Mouse (Mus musculus) WW6 (cell line): ENCODE measurements at regions not wholly inside any gene's neighbourhood (a gene's known extent, or its start where the extent isn't known, plus 50 kb on each side); places are given as distances from the start of the nearest gene placed in this dataset.

Experiments
- DNase-seq: peaks from one replicate; pipeline ENCODE4 v3.0.0-alpha.2; 2013; ENCODE audit warnings: low read depth, low spot score

DNA sequence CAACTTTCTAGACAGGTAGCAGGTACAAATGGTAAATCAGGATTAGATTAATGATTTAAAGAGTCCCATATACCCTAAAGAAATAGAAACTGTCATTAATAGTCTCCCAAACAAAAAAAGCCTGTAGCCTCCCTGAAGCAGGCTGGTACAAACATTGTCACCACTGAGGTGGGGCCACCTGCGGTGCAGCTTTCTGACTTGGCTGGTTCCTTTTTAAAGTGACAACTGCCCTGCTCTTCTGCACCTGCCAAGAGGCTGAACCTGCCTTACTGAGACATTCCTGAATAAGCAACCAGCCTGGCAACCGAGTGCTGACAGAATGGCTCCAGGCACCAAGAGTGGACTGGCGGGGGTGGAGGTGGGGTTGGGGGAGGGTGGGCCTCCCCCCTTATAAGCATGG lies 687.0 kb upstream of the Vrk2 start:
- DNase-seq: no peak

DNA sequence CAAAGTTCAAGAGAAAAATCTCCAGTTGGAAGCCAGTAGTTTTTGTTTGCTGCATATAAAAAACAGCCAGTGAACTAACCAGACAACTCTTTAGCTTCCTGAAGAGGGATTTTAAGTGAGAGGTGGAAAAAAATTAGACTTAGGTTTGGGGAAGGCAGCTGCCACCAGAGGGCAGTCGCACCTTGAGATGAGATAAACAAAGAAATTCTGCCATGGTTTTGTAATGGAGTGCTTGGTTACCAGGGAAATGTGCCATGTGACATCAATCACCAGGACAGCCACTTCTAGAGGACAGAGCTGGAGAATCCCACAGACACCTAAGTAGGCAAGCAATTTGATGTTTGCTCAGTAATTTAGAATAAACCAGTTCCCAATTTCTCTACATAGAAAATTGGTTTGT lies 670.5 kb upstream of the Vrk2 start:
- DNase-seq: peak; percentile 50

DNA sequence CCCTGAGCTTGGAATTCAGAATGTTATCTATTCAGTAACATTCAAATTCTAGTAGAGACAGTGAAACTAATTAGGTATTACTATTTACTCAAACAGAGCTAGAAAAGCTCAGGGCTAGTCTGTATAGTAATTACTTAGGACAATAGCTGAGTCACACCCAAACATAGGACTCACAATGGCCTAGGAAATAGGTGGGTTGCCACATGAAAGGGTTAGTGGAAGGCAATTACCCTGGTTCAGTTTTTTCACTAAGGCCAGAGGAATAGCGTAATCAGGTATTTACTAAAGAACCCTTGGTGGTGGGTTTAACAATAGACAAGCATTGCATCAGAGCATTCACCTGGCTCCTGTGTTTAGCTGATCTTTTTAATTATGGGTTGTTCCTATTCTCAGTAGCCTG lies 664.7 kb upstream of the Vrk2 start:
- peak; percentile 33 for DNase-seq

DNA sequence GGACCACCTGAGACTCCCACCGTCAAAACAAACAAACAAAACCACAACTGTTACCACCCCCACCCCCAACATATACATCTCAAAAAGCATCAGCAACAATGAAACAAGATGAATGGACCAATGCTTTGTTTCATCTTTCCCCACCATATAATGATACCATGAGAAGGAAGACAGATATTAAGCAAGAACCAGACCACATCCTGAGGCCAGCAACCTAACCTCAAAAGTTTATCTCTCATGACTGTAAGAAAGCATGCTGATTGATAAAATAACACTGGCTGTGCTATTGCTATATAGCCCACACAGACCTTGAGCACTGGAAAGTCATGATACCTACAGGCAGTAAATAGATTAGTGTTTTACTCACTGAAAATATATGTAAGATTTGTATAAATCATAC lies 642.1 kb upstream of the Vrk2 start:
- no peak for DNase-seq

DNA sequence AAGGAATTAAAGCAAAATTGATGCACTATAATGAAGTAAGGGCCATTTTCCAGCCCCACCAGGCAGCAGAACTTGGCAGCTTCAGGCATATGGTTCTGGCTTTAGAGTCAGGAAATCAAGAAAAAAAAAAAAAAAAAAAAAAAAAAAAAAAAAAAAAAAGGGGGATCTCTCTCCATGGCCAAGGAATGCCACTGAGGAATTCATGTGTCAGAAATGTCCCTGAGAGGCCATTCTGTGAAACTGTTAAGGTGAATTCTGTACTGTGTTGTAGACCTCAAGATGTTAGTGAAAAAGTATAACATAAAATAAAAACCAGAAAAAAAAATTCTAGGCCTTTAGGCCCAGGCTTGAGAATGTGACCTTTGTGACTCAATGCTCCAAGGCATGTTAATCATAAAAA lies 632.7 kb upstream of the Vrk2 start:
- no peak for DNase-seq

DNA sequence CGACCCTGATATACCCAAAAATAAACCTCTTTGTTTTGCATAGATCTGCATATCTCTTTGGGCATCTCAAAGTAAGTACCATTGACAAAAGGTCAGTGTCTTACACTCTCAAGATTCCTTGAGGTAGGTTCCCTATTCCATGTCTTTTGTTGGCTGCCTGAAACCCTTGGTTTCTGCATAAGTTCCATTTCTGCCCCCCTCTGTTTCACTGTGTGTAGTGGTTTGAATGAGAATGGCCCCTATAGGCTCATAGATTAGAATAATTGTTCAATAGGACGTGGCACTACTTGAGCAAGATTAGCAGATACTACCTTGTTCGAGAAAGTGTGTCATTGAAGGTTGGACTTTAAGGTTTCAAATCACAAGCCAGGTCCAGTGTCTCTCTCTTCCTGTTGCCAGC lies 628.6 kb upstream of the Vrk2 start:
- no peak for DNase-seq

DNA sequence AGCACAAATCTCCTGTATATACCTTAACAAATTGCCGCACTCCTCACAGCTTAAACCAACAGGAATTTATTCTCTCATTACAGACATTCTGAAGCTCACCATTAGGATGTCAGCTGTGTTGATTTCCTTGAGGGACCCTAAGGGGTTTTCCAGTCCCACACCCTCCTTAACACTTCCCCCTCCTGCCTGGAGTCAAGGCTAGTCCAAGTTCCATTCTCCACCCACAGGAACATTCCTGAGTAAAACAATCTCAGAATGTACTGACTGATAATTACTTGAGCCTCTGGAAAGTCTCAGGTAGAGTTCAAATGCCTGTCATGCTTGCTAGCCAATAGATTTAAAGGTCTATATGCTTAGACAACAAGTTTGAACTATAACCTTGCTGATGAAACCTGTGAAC lies 628.2 kb upstream of the Vrk2 start:
- no peak for DNase-seq

DNA sequence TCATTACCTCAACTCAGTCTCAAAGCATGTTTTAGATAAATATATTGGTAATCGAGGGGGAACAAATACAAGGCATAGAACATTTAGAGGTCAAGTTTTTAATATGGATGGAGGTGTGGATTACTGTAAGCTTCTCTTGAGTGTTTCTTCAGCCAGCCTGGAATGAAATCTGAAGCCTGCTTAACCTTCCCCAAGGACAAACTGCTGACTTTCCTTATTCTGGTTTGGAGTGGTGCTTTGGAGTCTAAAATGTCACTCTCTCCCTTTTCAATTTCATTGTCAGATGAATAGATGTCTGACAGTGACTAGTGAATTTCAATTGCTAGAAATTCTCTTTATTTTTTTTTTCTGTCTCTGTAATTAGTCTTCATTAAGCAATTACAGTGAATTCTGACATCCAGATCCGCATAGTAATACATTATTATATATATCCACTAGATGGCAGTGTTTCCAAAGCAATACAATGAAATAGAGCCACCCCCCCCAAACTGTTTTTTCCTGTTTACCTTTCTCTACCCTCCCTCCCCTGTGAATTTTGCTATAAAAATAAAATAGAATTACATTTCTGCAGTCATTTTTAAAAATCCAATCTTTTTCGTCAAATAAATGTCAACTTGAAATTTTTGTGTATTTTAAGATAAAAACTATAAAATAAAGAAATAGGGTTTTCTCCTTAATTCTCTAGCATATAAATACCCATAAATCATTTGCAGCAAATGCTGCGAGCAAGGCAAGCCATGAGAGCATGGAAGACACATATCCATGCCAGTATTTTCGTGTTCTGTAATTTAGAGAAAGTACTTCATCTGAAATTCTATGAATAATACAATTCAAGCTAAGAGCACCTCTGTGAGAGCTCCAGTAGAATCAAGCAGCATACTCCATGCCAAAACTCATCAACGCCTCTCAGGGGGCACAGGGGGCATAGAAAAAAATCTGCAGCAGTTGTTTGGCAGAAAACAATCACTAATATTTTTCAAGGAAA lies 626.2 kb upstream of the Vrk2 start:
- no peak for DNase-seq

DNA sequence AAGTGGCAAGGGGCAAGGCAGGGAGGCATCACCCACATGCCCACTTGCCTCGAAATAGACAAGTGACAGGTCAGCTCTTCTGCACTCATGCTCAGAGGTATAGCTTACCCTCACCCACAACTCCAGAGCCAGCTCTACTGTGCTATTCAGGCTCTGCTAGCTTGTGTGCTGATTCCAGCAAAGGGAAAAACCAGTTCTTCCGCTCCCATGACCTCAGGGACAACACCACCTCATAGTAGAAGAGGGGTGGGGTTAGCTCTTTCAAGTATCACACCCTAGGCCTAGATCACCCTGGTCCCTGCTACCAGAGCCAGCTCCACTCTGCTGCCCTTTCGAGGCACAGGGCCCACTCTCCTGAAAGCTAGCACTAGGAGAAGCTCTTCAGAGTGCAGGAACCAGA lies 622.0 kb upstream of the Vrk2 start:
- DNase-seq: no peak

DNA sequence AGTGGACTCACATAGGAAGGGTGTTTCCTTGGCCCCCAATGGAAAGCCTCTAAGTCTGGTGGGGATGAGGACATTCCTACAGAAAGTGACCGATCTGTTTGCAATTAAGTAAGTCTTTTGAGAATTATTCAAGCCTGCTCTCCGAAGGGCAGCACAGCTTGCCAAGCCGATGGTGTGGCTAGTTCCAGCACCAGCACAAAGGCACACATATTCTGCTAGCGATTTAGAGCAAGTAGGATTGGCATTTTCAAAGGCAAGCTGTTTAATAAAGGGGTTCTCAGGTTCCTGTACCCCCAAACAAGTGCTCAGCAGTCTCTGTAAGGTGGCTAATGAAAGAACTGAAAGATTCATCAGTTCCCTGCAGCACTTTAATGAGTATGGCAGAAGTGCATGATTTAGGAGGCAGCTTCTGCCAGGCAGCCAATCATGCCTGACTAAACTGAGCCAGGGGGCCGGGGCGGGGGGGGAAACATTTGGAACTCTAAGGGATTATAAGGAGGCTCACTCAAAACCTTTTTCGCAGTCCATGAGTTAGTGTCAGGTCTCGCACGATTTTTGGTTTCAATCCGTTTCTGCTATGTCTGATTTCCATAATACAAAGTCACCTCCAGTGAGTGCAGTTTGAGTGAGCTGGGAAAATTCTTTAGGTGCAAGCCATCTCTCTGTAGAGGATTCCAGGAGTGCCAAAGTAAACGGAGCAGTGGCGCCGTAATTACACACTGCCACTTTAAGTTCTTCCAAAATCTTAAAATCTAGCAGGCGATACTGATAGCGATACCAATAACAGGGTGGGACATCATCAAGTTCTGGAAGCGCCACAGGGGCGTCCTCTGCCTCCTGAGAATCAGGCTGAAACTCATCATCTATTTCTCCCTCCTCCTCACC lies 609.8 kb upstream of the Vrk2 start:
- DNase-seq: no peak

DNA sequence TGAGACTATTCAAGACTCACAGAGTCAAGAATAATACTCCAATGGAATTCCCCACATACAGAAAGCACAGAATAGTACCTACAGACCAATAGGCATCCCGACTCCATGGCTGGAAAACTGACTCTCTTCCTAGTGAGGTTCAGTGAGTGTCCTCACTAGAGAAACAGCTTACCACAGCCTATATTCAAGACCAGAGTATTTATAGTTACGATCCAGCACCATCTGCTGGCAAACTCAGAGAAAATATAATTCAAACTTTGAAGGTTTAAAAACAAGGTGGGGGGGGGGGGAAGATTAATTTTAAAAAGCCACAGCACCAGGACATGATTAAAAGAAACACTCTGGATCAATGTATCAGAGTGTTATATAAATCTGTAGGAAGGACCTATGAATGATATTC lies 590.2 kb upstream of the Vrk2 start:
- no peak for DNase-seq

DNA sequence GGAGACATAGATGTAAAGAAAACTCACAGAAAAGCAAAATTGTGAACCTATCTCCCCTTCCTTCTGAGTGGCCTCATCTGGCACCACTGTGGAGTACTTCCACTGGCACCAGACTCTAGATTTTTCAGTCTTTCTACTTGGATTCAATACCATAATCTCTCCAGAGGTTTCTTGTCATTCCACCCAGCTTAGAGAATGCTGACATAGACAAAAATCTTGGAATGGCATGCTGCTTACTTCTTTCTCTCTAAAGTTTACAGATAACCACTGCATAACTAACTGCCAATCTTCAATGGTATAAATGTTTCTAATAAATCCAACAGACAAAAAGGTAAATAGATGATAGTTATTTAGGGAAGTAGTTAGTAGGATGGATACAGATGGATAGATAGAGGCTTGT lies 589.6 kb upstream of the Vrk2 start:
- DNase-seq: no peak

DNA sequence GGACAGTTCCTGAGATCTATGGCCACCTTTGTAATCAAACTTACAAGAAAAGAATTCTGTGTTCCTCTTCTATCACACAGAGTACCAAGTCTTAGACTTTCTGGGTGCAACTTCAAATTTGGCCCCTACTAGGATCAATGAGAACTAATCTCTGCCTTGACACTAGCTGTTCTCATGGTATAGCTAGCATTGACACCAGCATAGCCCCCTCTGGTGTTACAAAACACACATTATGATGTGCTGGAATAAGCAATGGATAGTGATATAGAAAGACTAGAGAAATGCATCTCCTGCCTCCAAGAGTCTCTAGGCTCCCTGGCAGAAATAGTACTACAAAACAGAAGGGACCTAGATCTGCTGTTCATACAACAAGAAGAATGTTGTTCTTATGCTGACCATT lies 566.6 kb upstream of the Vrk2 start:
- DNase-seq: no peak
